Mouse (Mus musculus): Measurements from ENCODE around the gene Lmntd1.
"Not testable (repeated sequence)": the region's sequence is repeated elsewhere in the genome, so short reads cannot be mapped to it uniquely, and the experiment has no call there.

The Lmntd1 gene

DNA sequence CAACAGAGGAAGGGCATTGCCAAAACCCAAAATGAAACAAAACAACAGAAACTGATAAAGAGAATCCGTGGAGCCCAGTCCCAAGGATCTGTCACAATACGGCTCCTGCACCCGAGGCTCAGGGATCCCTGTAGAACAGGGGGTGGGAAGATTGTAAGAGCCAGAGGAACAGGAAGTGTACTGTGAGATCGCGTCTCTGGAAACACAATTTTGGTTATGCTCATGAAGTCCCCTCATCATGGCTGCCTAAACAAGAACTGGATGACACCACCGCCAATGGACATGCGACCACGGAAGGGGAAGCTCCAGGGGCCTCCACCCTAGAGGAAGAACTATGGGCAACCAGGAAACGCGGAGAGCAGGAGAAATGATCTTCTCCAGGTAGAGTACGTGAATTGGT is 271.3 kb downstream of the Lmntd1 start:
- no peak for DNase-seq (ENCODE audit: low read depth, low spot score)

DNA sequence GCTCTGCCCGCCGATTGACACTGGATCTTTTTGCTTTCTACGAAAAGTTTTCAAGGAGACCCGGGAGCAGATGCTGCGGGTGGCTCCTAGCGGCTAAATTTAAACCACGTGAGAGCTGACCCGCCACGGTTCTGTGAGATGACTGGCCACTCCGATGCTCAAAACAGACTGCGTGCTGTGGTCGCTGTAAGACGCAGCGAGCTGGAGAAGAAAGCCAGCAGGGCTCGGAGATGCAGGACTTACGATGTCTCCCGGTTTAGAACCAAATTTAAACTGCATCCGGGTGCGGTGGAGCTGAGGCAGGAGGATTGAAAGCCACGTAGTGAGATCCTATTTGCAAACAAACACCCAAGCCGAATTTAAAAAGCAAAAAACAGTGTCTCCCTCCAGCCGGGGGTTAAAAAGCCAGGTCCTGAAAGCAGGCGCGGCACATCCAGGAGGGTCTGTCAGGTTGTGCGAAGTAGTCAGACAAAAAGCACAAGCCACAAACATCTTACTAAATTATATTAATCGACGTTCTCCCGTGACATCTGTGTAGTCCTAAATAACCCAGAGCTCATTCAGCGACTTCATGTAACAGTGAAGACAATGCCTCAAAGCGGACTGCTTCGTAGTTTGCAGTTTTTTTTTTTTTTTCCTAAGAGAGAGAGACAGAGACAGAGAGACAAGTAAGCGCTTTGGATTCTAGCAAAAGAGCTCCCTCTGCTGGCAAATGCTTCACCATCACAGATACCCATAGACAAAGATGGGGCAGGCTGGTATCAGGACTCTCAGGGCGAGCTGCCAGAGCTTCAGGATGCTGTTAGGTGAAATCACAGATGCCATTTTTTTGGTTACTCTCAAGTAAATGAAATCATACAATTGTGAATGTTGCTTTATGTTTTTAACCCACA is 272.6 kb downstream of the Lmntd1 start:
- DNase-seq (ENCODE audit: low read depth, low spot score), result peak; percentile 86

DNA sequence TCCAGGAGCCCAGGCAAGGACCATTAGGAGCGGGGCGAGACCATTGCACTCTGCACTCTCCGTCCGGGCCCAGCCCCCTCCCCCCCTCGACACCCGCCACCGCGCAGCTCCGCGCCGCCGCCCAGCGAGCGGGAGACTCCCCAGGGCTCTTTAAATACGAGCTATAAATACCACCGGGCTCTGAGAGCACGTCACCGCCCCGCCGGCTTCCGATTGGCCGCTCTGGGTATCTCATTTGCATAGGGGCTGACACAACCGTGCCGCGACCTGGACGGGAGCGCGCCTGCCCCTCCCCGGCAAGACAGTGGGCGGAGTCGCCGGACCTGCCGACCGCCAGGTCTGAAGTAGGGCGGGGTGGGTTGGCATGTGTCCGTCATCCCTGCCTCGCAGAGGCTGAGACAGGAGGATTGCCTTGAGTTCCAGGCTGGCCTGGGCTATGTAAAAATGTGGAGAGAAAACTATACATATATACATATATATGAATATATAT is 273.4 kb downstream of the Lmntd1 start:
- DNase-seq (ENCODE audit: low read depth, low spot score), result peak; percentile 95

DNA sequence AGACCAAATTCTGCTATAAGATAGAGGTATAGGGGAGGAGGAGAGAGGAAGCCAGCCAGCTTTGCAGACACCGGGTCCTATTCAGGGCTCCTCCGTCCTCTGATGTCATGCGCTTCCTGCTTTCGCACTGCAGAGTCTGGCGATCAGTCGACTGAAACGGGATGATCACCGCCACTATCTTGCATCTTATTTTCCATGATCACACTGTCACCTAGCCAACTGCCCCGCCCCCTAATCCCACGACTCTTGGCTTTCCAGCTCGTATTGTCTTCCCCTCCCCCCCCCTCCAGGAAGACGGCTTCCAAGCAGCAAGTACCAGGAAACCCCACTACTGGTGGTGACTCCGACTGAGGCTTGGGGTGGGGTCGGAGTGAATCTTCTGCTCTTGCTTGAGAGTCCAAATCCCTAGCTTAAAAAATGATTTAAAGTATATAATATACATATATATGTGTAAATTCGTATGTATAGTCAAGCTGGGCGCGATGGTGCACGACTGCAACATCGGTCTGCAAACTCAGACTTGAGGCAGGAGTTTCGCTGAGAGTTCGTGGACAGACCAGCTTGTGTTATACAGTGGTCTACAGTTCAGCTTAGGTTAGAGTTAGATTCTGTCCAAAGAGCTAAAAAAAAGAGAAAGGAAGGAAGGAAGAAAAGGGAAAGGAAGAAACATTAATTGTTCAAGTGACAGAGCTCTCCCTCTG is 274.0 kb downstream of the Lmntd1 start:
- DNase-seq (ENCODE audit: low read depth, low spot score), result peak; percentile 70

DNA sequence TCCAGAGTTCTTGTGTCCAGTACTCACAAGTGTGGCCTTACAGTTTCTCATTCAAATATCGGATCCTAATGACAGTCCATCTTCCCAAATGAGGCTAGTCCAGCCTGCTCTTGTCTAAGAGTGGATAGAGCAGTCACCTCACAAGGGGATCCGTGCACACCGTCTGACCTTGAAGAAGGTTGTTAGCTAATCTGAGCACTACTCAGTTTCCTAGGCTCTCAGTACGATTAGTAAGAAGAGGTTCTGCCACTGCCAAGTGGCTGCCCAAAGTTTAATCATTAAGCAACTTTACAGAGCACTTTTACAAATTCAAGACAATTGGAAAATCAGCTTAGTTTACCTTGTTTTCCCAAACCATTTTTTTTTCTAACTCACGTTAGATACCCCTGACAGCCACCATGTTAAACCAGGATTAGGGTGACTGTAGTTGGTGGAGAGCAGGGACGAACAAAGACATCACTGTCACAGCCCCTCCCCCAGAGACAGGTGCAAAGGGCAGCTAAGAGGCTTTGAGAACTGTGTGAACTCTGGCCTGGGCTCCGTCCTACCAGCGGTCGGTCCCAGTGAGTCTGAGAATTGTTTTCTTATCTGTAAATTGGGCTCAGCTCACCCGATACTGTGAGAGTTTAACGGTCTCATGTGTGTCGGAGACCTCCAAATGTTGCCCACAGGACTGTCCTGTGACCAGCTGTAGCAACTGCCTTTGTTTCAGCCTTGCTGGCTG is 275.4 kb downstream of the Lmntd1 start:
- DNase-seq (ENCODE audit: low read depth, low spot score), result no peak

DNA sequence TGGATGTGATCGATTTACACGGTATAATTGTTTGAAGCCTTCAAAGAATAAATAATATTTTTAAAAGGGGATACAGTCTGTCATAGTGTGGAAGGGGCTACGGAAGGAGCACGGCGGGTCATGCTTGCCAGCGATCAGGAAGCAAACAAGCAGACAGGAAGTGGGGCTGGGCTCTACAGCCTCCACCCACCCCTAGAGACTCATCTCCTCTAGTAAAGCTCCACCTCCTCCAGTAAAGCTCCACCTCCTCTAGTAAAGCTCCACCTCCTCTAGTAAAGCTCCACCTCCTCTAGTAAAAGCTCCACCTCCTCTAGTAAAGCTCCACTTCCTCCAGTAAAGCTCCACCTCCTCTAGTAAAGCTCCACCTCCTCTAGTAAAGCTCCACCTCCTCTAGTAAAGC is 276.6 kb downstream of the Lmntd1 start:
- DNase-seq (ENCODE audit: low read depth, low spot score), result not testable (repeated sequence)

DNA sequence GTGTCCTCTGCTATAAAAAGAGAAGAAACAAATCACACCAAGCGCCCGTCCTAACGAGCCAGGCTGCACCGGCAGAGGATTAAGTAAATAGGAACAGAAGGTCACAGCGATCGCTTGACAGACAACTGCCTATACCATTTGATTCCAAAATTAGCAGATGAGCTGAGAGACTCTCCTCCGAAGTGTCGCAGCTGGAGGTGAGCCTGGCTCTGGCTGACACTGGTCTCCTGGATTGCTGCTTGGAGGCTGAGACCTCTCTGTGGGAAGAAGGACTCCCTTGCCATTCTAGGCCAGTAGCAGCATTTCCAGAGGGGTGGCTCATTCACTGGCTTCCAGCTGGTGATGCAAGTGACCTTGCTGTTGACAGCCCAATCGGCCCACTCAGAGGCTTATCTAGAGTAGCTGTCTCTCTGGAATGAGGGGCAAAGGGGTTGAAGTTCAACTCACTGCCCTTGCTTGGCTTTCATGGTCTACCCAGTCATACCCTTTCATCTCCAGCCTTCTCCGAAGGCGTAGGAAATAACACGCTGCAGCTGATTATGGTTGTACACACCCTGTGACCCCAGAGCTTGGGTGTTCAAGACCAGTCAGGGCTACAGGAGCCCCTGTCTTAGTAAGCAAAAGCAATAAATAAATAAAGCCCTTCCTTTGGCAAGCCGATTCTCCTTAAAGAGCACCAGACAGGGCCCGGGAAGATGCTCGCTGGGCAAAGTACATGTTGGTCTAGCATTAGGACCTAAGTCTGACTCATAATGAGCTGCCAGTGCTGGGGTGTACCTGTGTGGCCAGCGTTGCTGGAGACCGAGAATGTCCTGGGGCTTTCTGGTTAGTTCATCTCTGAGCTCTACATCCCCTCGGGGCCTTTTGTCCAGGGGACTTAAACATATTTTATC is 278.0 kb downstream of the Lmntd1 start:
- no peak for DNase-seq (ENCODE audit: low read depth, low spot score)

DNA sequence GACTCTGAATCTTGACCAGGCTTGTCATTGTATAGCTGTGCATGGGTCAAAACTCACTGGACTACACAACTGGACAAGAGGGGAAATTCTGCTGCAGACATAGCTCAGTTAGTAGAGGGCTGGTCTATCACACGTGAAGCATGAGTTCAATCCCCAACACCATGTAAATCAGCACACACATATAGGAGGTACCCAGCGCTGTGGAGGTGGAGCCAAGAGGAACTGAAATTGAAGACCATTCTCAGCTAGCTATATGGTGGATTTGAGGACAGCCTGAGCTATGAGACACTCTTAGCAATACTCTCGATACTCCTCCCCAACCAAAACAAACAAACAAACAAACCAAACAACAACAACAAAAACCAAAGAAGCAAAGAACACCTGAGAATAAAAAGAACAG is 279.9 kb downstream of the Lmntd1 start:
- no peak for DNase-seq (ENCODE audit: low read depth, low spot score)

DNA sequence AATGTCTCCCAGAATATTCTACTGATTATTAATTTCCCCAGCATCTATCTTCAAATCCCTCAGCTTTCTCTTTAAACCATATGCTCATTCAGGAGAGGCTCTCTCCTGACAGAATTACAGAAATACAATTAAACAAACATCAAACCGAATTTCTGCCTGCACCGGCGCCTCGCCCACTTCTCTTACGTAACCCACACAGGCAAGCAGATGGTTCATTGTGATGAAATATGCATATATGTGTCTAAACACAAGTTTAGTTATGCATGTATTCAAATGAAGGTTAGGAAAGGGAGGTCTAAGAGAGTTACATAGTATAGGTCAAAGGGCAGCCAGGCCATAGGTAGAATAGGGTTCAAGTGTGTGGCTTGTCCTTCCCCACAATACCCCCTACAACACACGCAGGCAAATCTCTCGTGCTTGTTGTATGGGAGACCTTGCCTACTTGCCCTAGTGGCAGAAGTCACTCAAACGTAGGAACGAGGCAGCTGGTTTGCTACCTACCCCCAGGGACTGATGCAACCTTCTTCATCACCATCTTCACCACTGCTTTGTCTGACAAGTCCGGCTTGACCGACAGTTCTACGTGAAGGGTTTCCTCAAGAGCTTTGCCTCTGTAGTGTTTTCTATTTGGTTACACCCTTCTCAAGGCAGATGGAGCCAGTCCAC is 287.8 kb downstream of the Lmntd1 start:
- DNase-seq (ENCODE audit: low read depth, low spot score), result no peak

DNA sequence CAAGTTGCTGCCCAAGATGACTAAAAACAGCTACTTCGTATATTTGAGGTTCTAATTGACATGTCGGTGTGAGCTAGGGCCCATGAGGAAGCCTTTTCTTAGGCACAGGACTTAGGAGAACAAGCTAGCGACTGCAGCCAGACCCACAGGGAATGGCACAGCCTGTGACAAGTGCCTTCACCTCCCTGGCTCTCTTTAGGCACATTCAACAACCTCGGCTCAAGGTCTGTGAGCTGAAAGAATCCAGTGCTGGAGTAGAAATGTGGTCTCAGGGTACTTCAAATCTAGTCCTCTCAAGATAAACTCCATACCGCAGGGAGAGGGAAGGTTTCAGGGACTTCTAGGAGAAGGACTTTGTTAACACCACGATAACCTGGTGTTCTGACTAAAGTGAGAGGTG is 289.0 kb downstream of the Lmntd1 start:
- DNase-seq (ENCODE audit: low read depth, low spot score), result no peak

DNA sequence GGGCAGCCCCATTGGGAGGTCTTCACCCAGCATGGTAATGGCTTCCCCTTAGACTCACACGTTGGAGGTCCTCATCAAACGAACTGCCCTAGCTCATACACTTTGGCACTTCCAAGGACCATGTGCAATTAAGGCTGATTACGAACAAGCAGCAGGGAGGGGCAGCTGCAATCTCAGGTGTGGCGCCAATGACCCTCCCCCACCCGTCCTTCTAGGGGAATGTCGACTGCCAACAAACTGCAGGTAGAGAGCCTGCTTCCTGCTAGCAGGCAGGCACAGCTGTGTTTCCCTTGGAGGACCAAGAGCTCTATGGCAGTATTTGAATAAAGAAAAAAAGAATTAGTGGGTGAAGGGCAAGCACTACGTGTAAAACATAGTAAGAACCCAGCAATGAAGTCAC is 289.6 kb downstream of the Lmntd1 start:
- no peak for DNase-seq (ENCODE audit: low read depth, low spot score)

DNA sequence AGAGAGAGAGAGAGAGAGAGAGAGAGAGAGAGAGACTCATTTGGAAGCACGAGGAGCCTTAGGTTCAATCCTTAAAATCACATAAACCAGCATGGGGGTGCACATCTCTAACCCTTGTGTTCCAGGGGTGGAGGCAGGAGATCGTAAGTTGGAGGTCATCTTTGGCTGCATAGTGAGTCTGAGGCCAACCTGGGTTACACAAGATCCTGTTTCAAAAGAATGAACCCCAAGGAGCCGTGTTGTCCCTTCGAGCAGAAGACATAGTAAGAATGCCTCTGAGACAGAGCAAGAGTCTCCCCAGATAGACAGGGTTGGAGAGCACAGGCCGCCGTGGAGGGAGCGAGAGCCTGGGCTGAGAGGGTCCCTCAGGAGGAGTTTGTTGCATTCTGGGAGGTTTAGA is 291.9 kb downstream of the Lmntd1 start:
- no peak for DNase-seq (ENCODE audit: low read depth, low spot score)

DNA sequence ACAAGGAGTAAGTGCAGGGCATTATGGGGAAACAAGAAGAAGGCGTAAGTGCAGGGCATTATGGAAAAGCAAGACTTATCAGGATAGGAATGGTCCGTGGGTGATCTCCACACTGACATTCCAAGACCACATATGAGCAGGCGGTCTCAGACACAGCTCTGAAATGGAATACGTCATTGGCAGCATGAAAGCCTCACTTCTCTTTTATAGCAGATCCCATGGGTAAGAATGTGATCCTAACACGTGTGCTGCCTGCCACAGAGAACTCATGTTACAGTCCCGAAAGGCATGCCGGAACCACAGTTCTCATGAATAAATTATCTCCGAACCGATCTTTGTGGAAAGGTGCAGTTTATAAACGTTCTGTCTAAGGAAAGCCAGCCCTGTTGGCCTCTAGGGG is 294.0 kb downstream of the Lmntd1 start:
- DNase-seq (ENCODE audit: low read depth, low spot score), result no peak

Measured in retina, postnatal 7 days (tissue).